Mouse (Mus musculus) kidney, adult 2 months (tissue): ENCODE measurements at regions not wholly inside any gene's neighbourhood (a gene's known extent, or its start where the extent isn't known, plus 50 kb on each side); places are given as distances from the start of the nearest gene placed in this dataset.

Experiments
- CTCF ChIP-seq: fragments of 200-500 bp; conservative IDR thresholded peaks from 2 replicates; pipeline ENCODE4 v1.5.1; 2011; ENCODE audit warnings: low read depth, mild to moderate bottlenecking, control low read depth, low read length, moderate library complexity, mixed read lengths; ENCODE audit not compliant: insufficient read depth, insufficient read length
- POLR2A ChIP-seq: fragments of 200-500 bp; IDR thresholded peaks from one replicate; pipeline ENCODE4 v1.6.1; 2011; ENCODE audit warnings: low read depth, low read length, control low read depth

GRCm38 (mm10) chr12:77177811-77178578 lies 59.9 kb upstream of the Fut8 start:
- no peak for TF ChIP-seq CTCF
- TF ChIP-seq POLR2A, result no peak
